In genomic region chr7:112023150-112023600, GRCm38 (mm10) we compare ENCODE assay signal across 8 mouse cellular contexts. TPM values are rescaled to one million over a fixed set of nuclear protein-coding genes. Genes with fewer than 3 reads are reported as not detected.
DNase-seq lines count a peak whose midpoint lies in the region; ATAC-seq and TF ChIP-seq lines count a peak whose summit lies in the region.

Gene Usp47, plus strand, starts transcription at chr7:112023504.

- H3K9ac ChIP-seq in lung, embryonic 15.5 days, result peak within 1 kb of the TSS; percentile 97

- peak; percentile 50; the same call in 1 of the 2 replicates for TF ChIP-seq CTCF in olfactory bulb, adult 2 months (IDR thresholded peaks at IDR 0.05; ENCODE audit: insufficient read depth, low read depth, low read length)
- peak; percentile 72; the same call in 1 of the 2 replicates for TF ChIP-seq CTCF in thymus, adult 2 months (IDR thresholded peaks at IDR 0.05; ENCODE audit: borderline replicate concordance, control insufficient read depth, extremely low read depth, insufficient read depth, low read length, poor library complexity)

- peak; percentile 89 for TF ChIP-seq POLR2A in olfactory bulb, adult 2 months (IDR thresholded peaks at IDR 0.05; ENCODE audit: insufficient read depth, low read depth, low read length)
- peak; percentile 69; the same call in 1 of the 2 replicates for TF ChIP-seq POLR2A in thymus, adult 2 months (IDR thresholded peaks at IDR 0.05; ENCODE audit: control insufficient read depth, extremely low read depth, insufficient read depth, low read length, poor library complexity)

- DNase-seq in MN1 (ENCODE audit: low spot score), result peak; percentile 89
- peak; percentile 85 for DNase-seq in cerebellum, adult 8-10 months
- DNase-seq in layer of hippocampus, adult 9-10 months (ENCODE audit: low spot score), result peak; percentile 60
- peak; percentile 89 for DNase-seq in thymus, adult 2 months

- H3K4me3 ChIP-seq in lung, embryonic 15.5 days, result peak within 1 kb of the TSS; percentile 94
- peak within 1 kb of the TSS; percentile 58 for H3K4me3 ChIP-seq in olfactory bulb, adult 2 months (ENCODE audit: insufficient read depth, low read depth, low read length)
- H3K4me3 ChIP-seq in thymus, adult 2 months (ENCODE audit: control insufficient read depth, insufficient read depth, low read length), result peak within 1 kb of the TSS; percentile 95

- WGBS in lung, embryonic 15.5 days, result under 1% methylated on average over 45 of the region's 54 CpGs
- under 1% methylated on average over 54 of the region's 54 CpGs for WGBS in olfactory bulb, adult 2 months
- 1% methylated on average over 54 of the region's 54 CpGs for WGBS in thymus, adult 2 months

- no peaks in the 10 kb centered on the region for H3K36me3 ChIP-seq in lung, embryonic 15.5 days
- H3K36me3 ChIP-seq in thymus, adult 2 months (ENCODE audit: control insufficient read depth, insufficient read depth, low read length), result no peaks in the 10 kb centered on the region; the same call in 1 of the 2 replicates

- peak within 1 kb of the TSS; percentile 97 for H3K27ac ChIP-seq in lung, embryonic 15.5 days
- H3K27ac ChIP-seq in olfactory bulb, adult 2 months (ENCODE audit: insufficient read depth, low read depth, low read length), result peak within 1 kb of the TSS; percentile 81
- H3K27ac ChIP-seq in thymus, adult 2 months (ENCODE audit: control insufficient read depth, insufficient read depth, low read length), result peak within 1 kb of the TSS; percentile 40

- H3K27me3 ChIP-seq in lung, embryonic 15.5 days, result no peaks in the 10 kb centered on the region
- no peaks in the 10 kb centered on the region for H3K27me3 ChIP-seq in thymus, adult 2 months (ENCODE audit: control insufficient read depth, insufficient read depth, low read length)

- H3K4me2 ChIP-seq in lung, embryonic 15.5 days, result peak within 1 kb of the TSS; percentile 83

- H3K4me1 ChIP-seq in lung, embryonic 15.5 days, result peaks cover 33% of the 10 kb centered on the region
- H3K4me1 ChIP-seq in olfactory bulb, adult 2 months (ENCODE audit: control insufficient read depth, insufficient read depth, low read length), result peaks cover 4% of the 10 kb centered on the region
- peaks cover 4% of the 10 kb centered on the region for H3K4me1 ChIP-seq in thymus, adult 2 months (replicated peaks; ENCODE audit: control insufficient read depth, insufficient read depth, low read length)

- H3K9me3 ChIP-seq in lung, embryonic 15.5 days, result no peaks in the 10 kb centered on the region

- peak; percentile 86 for ATAC-seq in frontal cortex, adult (ENCODE audit: low TSS enrichment)
- peak; percentile 85 to 88 for ATAC-seq in hematopoietic stem cell, adult 5-6 weeks (replicated peaks in 1 of 2; ENCODE audit: insufficient read depth in 1 of 2, low FRiP score in 2 of 2, low TSS enrichment in 1 of 2, low read depth in 1 of 2, poor library complexity in 2 of 2, severe bottlenecking in 2 of 2)
- ATAC-seq in lung, embryonic 15.5 days (ENCODE audit: borderline replicate concordance, extremely low read depth, low FRiP score, low TSS enrichment), result peak; percentile 96

RNA-seq across cellular contexts. Expression of gene Usp47, which starts in this region (rescaled TPM):
- total RNA-seq in hematopoietic stem cell, adult 5-6 weeks (2017), result 119 and 122 TPM in 2 replicates
- 66.6 and 68.9 TPM in 2 replicates for polyA plus RNA-seq in lung, embryonic 15.5 days (2015; fragmentation: Nextera tagmentation; extraction: Ambion mirVana)
- polyA plus RNA-seq in olfactory bulb, adult 2 months (2012; ENCODE audit: insufficient read depth, insufficient read length, low replicate concordance, missing spikeins), result 72.2 TPM in 1 of 2 replicates, not detected in the other
- 12.6 and 13.2 TPM in 2 replicates for polyA plus RNA-seq in thymus, adult 2 months (2012; rRNA removed)

Comparison
In these comparisons a context has a peak if more than half of its experiments do, and no peak if none do; other contexts are left out.
1. Peak in every context shown above with its lines: DNase-seq, ATAC-seq, H3K4me3 ChIP-seq and H3K27ac ChIP-seq.
2. H3K27ac ChIP-seq: peak in every context shown above with its lines; median percentile 97 in lung, embryonic 15.5 days; 81 in olfactory bulb, adult 2 months; 40 in thymus, adult 2 months.